Mouse (Mus musculus) MEL (cell line): Measurements from ENCODE around the gene Enoph1. TPM values are rescaled to one million over a fixed set of nuclear protein-coding genes. Genes with fewer than 3 reads are reported as not detected.

ENCODE experiments used
- DNase-seq: peaks from one replicate; pipeline ENCODE4 v3.0.0; 2011; ENCODE audit warnings: low read depth, low spot score
- H3K27ac ChIP-seq: 2 replicates; pipeline ENCODE4 v1.5.1; 2012; ENCODE audit warnings: low read depth, mild to moderate bottlenecking, control low read depth, low read length, moderate library complexity; ENCODE audit not compliant: control insufficient read depth
- H3K27me3 ChIP-seq, 2 experiments: fragments of 150-350 bp in 1 of 2; sonication (generic) in 1 of 2; 2 replicates each; pipeline ENCODE4 v1.6.1; 2012; ENCODE audit warnings: low read length in 2 of 2, mild to moderate bottlenecking in 2 of 2, improper control_type of control experiment in 1 of 2, moderate library complexity in 1 of 2; ENCODE audit not compliant: insufficient read depth in 2 of 2, control insufficient read depth in 1 of 2
- H3K36me3 ChIP-seq, 2 experiments: 2 replicates each; pipeline ENCODE4 v1.6.1; 2012 to 2014; ENCODE audit warnings: low read length in 2 of 2, improper control_type of control experiment in 1 of 2, inconsistent platforms in 1 of 2, mild to moderate bottlenecking in 1 of 2; ENCODE audit not compliant: insufficient read depth in 2 of 2, control insufficient read depth in 1 of 2
- H3K4me1 ChIP-seq, 2 experiments: fragments of 150-350 bp in 1 of 2; sonication (generic) in 1 of 2; 2 replicates each; pipeline ENCODE4 v1.6.1; 2012; ENCODE audit warnings: low read length in 2 of 2, improper control_type of control experiment in 1 of 2, mild to moderate bottlenecking in 1 of 2; ENCODE audit not compliant: insufficient read depth in 2 of 2, control insufficient read depth in 1 of 2
- H3K4me3 ChIP-seq, 2 experiments: fragments of 150-350 bp in 1 of 2; sonication (generic) in 1 of 2; 2 replicates each; pipeline ENCODE4 v1.5.1; 2012; ENCODE audit warnings: low read depth in 2 of 2, low read length in 2 of 2, mild to moderate bottlenecking in 2 of 2, moderate library complexity in 2 of 2, control low read depth in 1 of 2, improper control_type of control experiment in 1 of 2; ENCODE audit not compliant: control insufficient read depth in 1 of 2, insufficient read depth in 1 of 2
- H3K79me2 ChIP-seq: 2 replicates; pipeline ENCODE4 v1.6.1; 2012; ENCODE audit warnings: mild to moderate bottlenecking, low read length, moderate library complexity; ENCODE audit not compliant: control insufficient read depth, poor library complexity, insufficient read depth
- H3K9ac ChIP-seq: 2 replicates; pipeline ENCODE4 v1.6.1; 2012; ENCODE audit warnings: low read depth, mild to moderate bottlenecking, control low read depth, low read length, moderate library complexity; ENCODE audit not compliant: control insufficient read depth, poor library complexity, severe bottlenecking
- H3K9me3 ChIP-seq: fragments of 150-350 bp; sonication (generic); replicated peaks from 2 replicates; pipeline ENCODE4 v1.6.1; 2012; ENCODE audit warnings: mild to moderate bottlenecking, low read length, improper control_type of control experiment, moderate library complexity; ENCODE audit not compliant: insufficient read depth
- BHLHE40 ChIP-seq: IDR thresholded peaks from 2 replicates; pipeline ENCODE4 v1.6.1; 2012; ENCODE audit warnings: low read depth, mild to moderate bottlenecking, inconsistent platforms, low read length, improper control_type of control experiment, borderline replicate concordance
- CHD1 ChIP-seq: IDR thresholded peaks from 2 replicates; pipeline ENCODE4 v1.6.1; 2012; ENCODE audit warnings: low read depth, mild to moderate bottlenecking, inconsistent platforms, low read length, improper control_type of control experiment
- CHD2 ChIP-seq: IDR thresholded peaks from 2 replicates; pipeline ENCODE4 v1.6.1; 2011; ENCODE audit warnings: low read length, improper control_type of control experiment
- ELF1 ChIP-seq: IDR thresholded peaks from 2 replicates; pipeline ENCODE4 v1.6.1; 2014; ENCODE audit warnings: low read depth, mild to moderate bottlenecking, inconsistent platforms, low read length, improper control_type of control experiment, moderate library complexity
- ETS1 ChIP-seq: IDR thresholded peaks from 2 replicates; pipeline ENCODE4 v1.6.1; 2012; ENCODE audit warnings: low read depth, mild to moderate bottlenecking, inconsistent platforms, low read length, improper control_type of control experiment, moderate library complexity
- GABPA ChIP-seq: IDR thresholded peaks from 2 replicates; pipeline ENCODE4 v1.6.1; 2012; ENCODE audit warnings: low read depth, mild to moderate bottlenecking, inconsistent platforms, low read length, improper control_type of control experiment, moderate library complexity
- GATA1 ChIP-seq: IDR thresholded peaks from 2 replicates; pipeline ENCODE4 v1.6.1; 2011; ENCODE audit warnings: low read depth, low read length, improper control_type of control experiment
- JUND ChIP-seq: IDR thresholded peaks from 2 replicates; pipeline ENCODE4 v1.6.1; 2011; ENCODE audit warnings: low read depth, mild to moderate bottlenecking, improper control_type of control experiment, low read length
- MAX ChIP-seq: IDR thresholded peaks from 2 replicates; pipeline ENCODE4 v1.6.1; 2011; ENCODE audit warnings: low read length, improper control_type of control experiment
- MYB ChIP-seq: IDR thresholded peaks from 2 replicates; pipeline ENCODE4 v1.6.1; 2011; ENCODE audit warnings: mild to moderate bottlenecking, low read depth, low read length, improper control_type of control experiment
- POLR2A ChIP-seq, 2 experiments: IDR thresholded peaks; 2 replicates each; pipeline ENCODE4 v1.6.1; 2011 to 2012; ENCODE audit warnings: low read length in 2 of 2, mild to moderate bottlenecking in 2 of 2, control low read depth in 1 of 2, improper control_type of control experiment in 1 of 2, low read depth in 1 of 2, moderate library complexity in 1 of 2; ENCODE audit not compliant: control insufficient read depth in 1 of 2, insufficient read depth in 1 of 2, poor library complexity in 1 of 2
- POLR2AphosphoS5 ChIP-seq: IDR thresholded peaks from 2 replicates; pipeline ENCODE4 v1.6.1; 2012; ENCODE audit warnings: low read depth, borderline replicate concordance, mild to moderate bottlenecking, inconsistent platforms, low read length, moderate library complexity, mixed read lengths
- TCF12 ChIP-seq: IDR thresholded peaks from 2 replicates; pipeline ENCODE4 v1.6.1; 2014; ENCODE audit warnings: low read depth, mild to moderate bottlenecking, inconsistent platforms, low read length, improper control_type of control experiment, moderate library complexity
- USF1 ChIP-seq: IDR thresholded peaks from 2 replicates; pipeline ENCODE4 v1.6.1; 2014; ENCODE audit warnings: low read depth, mild to moderate bottlenecking, inconsistent platforms, low read length, improper control_type of control experiment, moderate library complexity
- polyA plus RNA-seq, 2 experiments: library from polyadenylated mRNA; stranded (reverse) in 1 of 2; unstranded in 1 of 2; fragments of >175 nt in 1 of 2; fragments of >200 nt in 1 of 2; gene quantifications; 2 replicates each; pipeline versions ENCODE4 v1.2.1 to v1.2.4; 2012; ENCODE audit warnings: low replicate concordance in 2 of 2, low read depth in 1 of 2; ENCODE audit not compliant: insufficient read length in 2 of 2, insufficient read depth in 1 of 2, missing spikeins in 1 of 2
- total RNA-seq: library from RNA; depleted of rRNA; stranded (reverse); fragments of 300-350 nt; gene quantifications from 2 replicates; pipeline ENCODE4 v1.2.3, GENCODE M21; 2012

Enoph1 gene
- total and polyA plus RNA-seq, 3 experiments = 83.3 to 89.0 TPM; not detected in 1

DNA sequence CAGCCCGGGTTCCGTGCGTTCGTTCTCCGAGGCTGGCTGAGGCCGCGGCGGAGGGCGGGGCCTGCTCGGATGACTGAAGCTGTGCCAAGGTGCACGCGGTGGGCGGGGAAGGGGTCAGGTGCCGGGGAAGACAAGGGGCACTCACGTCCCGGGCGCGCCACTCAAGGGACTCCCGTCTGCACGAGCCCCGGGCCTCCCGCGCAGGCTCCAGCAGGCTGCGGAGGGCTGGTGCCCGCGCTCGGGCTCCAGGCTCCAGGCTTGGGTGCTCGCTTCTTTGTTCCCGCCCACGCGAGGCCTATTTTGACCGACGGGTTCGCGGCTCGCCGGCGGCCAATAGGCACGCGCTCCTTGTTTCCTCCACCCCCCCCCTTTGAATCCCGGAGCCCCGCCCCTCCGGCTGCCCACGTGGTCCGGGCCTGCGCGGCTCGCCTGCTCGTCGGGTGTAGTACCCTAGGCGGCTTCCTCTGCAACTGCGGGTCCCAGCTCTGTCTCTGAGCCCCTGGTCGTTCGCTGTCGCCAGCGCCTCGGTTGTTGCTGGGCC lies at the start of gene Enoph1, which contains the start of gene Hnrnpdl (continued):
- no peak for TF ChIP-seq JUND
- no peak for TF ChIP-seq GABPA
- peak; percentile 93 for TF ChIP-seq USF1

DNA sequence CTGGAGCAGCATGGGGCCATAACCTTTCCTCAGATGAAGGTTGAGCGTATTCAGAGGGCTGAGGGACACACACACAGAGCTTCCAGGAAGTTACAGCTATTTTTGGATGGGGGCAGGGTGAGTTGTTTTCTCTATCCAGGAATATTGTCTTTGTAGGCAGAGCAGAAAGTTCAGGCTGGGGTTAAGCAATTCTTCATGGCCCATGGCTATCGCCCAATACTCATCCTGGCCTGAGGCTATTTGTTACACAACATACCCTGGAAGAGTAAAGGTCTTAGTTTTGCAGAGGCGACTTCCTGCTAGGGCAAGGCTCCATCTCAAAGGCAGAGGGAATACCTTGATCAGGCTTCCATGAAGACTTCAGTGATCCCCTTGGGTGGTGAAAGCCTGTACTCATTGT lies 45.6 kb upstream of the Enoph1 start:
- Histone ChIP-seq H3K27ac (no peak overlapping the region), H3K4me3 (no peak overlapping the region), H3K9ac (no peak overlapping the region), H3K79me2 (no peaks in the 10 kb centered on the region), H3K36me3 (no peaks in the 10 kb centered on the region), H3K27me3 (no peaks in the 10 kb centered on the region), H3K4me1 (no peaks in the 10 kb centered on the region), H3K9me3 (no peaks in the 10 kb centered on the region)
- no peak for TF ChIP-seq POLR2AphosphoS5
- no peak for TF ChIP-seq CHD1
- no peak for TF ChIP-seq ETS1
- TF ChIP-seq ELF1 = no peak
- TF ChIP-seq GATA1 = no peak
- no peak for TF ChIP-seq MAX
- DNase-seq = no peak

DNA sequence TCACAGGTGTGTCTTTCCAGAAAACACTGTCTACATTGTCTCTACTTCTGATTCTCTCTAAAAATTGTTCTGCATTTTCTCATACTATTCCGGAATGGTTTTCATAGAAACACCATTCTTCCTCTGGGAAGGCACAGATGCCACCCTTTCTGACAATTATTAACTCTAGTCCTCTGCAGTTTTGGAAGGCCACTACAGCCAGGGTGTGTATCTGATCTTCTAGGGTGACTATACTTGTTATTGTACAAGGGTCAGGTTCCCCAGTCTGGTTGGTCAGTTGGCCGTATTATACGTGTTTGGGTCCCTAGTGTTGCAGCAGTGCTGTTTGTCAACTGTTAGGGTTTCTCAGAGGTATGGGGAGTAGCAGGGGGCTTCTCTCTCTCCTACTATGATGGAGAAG lies 45.1 kb upstream of the Enoph1 start:
- H3K4me3 ChIP-seq = no peak overlapping the region

GRCm38 (mm10) chr5:100000048-100000447 lies 39.7 kb upstream of the Enoph1 start:
- no peaks in the 10 kb centered on the region for H3K9me3 ChIP-seq
- H3K4me1 ChIP-seq = peaks cover 6 to 11% of the 10 kb centered on the region in 2 experiments
- H3K4me3 ChIP-seq = no peak overlapping the region
- H3K79me2 ChIP-seq = no peaks in the 10 kb centered on the region
- DNase-seq = no peak
- H3K27me3 ChIP-seq = no peaks in the 10 kb centered on the region
- no peak overlapping the region for H3K27ac ChIP-seq
- H3K36me3 ChIP-seq = peaks cover 0 to 7% of the 10 kb centered on the region in 2 experiments; a peak in 2 of 4 replicates
- no peak overlapping the region for H3K9ac ChIP-seq
- TF ChIP-seq BHLHE40 (no peak), GABPA (no peak), ETS1 (no peak), ELF1 (no peak)

More for the DNA sequence above, 45.1 kb upstream of the Enoph1 start:
- Histone ChIP-seq H3K9ac (no peak overlapping the region), H3K27ac (no peak overlapping the region), H3K36me3 (no peaks in the 10 kb centered on the region), H3K9me3 (no peaks in the 10 kb centered on the region), H3K4me1 (no peaks in the 10 kb centered on the region), H3K79me2 (no peaks in the 10 kb centered on the region), H3K27me3 (no peaks in the 10 kb centered on the region)
- TF ChIP-seq TCF12 (no peak), POLR2A (IDR thresholded peaks at IDR 0.05; ENCODE audit: control insufficient read depth in 1 of 2, insufficient read depth in 1 of 2, low read depth in 1 of 2, low read length in 2 of 2, poor library complexity in 1 of 2) (no peak), USF1 (no peak), MYB (no peak), ELF1 (no peak), MAX (no peak), CHD2 (no peak)
- TF ChIP-seq, all 39 proteins: peak for 0
- DNase-seq = no peak
